ENCODE assay signal across 21 mouse cellular contexts in the genomic region with DNA sequence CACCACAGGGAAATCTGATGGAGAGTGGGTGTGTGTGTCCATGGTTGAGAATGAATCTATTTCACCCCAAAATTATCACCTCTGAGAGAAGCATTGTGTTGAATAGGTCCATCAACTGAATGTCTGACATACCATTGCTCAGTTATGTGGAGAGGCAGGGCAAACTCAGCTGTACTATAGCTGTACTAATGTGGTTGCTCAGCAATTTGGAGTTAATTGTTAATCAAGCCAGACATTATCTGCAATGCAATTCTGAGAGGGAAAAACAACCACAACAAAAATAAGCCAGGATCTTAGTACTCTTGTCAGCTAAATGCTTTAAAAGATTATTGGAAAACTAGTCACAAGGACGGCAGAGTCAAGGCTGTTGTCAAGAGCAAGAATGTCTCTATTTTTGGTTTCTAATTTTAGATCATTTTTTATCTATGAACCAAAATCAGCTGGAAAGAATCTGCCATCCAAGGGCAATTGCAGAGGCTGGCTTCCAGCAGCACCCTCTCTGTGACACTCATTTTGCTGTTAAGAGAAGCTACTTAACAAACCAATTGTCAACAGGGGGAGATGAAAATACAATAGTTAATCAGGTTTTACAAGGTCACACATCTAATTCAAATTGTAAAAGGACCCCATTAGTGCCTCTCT.
DNase-seq lines count a peak whose midpoint lies in the region; ATAC-seq lines count a peak whose summit lies in the region.
"Had no signal": no experiment of that assay in that cellular context is flagged by ENCODE, and none has a peak within 500 bp of the region (broad histone marks: within the 10 kb centered on the region; RNA-seq: fewer than 3 reads in every experiment).

No protein-coding gene starts in this region.

- ATAC-seq in heart, embryonic 14.5 days (ENCODE audit: insufficient number of reproducible peaks, insufficient read depth, low FRiP score, low read depth), result no peak
- ATAC-seq in cerebellum, adult (ENCODE audit: insufficient number of reproducible peaks, low FRiP score, low TSS enrichment), result no peak
- ATAC-seq: intestine, embryonic 16.5 days had no signal

- no peaks in the 10 kb centered on the region for H3K9me3 ChIP-seq in heart, embryonic 14.5 days (ENCODE audit: control insufficient read depth, low read length)
- H3K9me3 ChIP-seq in heart, embryonic 10.5 days, result no peaks in the 10 kb centered on the region
- H3K9me3 ChIP-seq: liver, embryonic 13.5 days; lung, embryonic 15.5 days; neural tube, embryonic 13.5 days had no signal

- H3K36me3 ChIP-seq in heart, embryonic 14.5 days (ENCODE audit: control insufficient read depth, insufficient read depth, low read length), result no peaks in the 10 kb centered on the region
- no peaks in the 10 kb centered on the region for H3K36me3 ChIP-seq in heart, embryonic 10.5 days
- H3K36me3 ChIP-seq: liver, embryonic 13.5 days; lung, embryonic 15.5 days; neural tube, embryonic 13.5 days had no signal

- H3K4me3 ChIP-seq in heart, embryonic 14.5 days (ENCODE audit: control insufficient read depth in 1 of 2, insufficient read depth in 1 of 2, low read depth in 1 of 2, low read length in 2 of 2), result no peak overlapping the region
- H3K4me3 ChIP-seq in heart, embryonic 10.5 days, result no peak overlapping the region
- H3K4me3 ChIP-seq: erythroblast, embryonic 14.5 days; liver, embryonic 13.5 days; lung, embryonic 15.5 days; neural tube, embryonic 13.5 days had no signal

- DNase-seq in adrenal gland, adult 2 months, result peak; percentile 52
- DNase-seq in adrenal gland, adult 18-20 months (ENCODE audit: low spot score in 2 of 2), result no peak
- DNase-seq in heart, embryonic 10.5 days (ENCODE audit: low spot score), result no peak
- peak; percentile 8 for DNase-seq in ovary, adult 18-20 months (ENCODE audit: low spot score)
- no peak for DNase-seq in ovary, postnatal 14 days (ENCODE audit: low spot score)
- DNase-seq in telencephalon, adult 2 months (ENCODE audit: low read depth, low spot score), result peak; percentile 8
- DNase-seq: cerebellum, adult 11-12 months; cerebellum, postnatal 36 days; layer of hippocampus, adult 9-11 months; liver, embryonic 13.5 days; thymus, postnatal 4 days had no signal

- H3K9ac ChIP-seq in heart, embryonic 14.5 days (ENCODE audit: low read length), result no peak overlapping the region
- H3K9ac ChIP-seq: hindbrain, embryonic 14.5 days; liver, embryonic 13.5 days; lung, embryonic 15.5 days; neural tube, embryonic 13.5 days had no signal

- H3K4me1 ChIP-seq in heart, embryonic 14.5 days (ENCODE audit: control insufficient read depth in 2 of 2, insufficient read depth in 2 of 2, low read length in 2 of 2), result peaks cover 0 to 7% of the 10 kb centered on the region in 2 experiments; a peak in 1 of 4 replicates
- no peaks in the 10 kb centered on the region for H3K4me1 ChIP-seq in heart, embryonic 10.5 days
- H3K4me1 ChIP-seq: liver, embryonic 13.5 days; lung, embryonic 15.5 days; neural tube, embryonic 13.5 days had no signal

- no peaks in the 10 kb centered on the region for H3K27me3 ChIP-seq in heart, embryonic 14.5 days (ENCODE audit: control insufficient read depth, insufficient read depth, low read length)
- H3K27me3 ChIP-seq in heart, embryonic 10.5 days (ENCODE audit: insufficient read depth, poor library complexity, severe bottlenecking), result no peaks in the 10 kb centered on the region
- H3K27me3 ChIP-seq: liver, embryonic 13.5 days; lung, embryonic 15.5 days; neural tube, embryonic 13.5 days had no signal

- H3K4me2 ChIP-seq in heart, embryonic 14.5 days (ENCODE audit: low read length), result peak overlapping the region; percentile 18; the same call in 1 of the 2 replicates
- H3K4me2 ChIP-seq: hindbrain, embryonic 14.5 days; liver, embryonic 13.5 days; lung, embryonic 15.5 days; midbrain, embryonic 11.5 days; neural tube, embryonic 13.5 days had no signal

- 18% methylated on average over 1 of the region's 1 CpGs for WGBS in heart, embryonic 14.5 days
- WGBS in heart, embryonic 10.5 days, result 48% methylated on average over 1 of the region's 1 CpGs

- 0 out of 4 replicates have a peak overlapping the region, but pooled peaks of 1 of the 2 experiments have one; percentile 9 for H3K27ac ChIP-seq in heart, embryonic 14.5 days (replicated peaks in 1 of 2; ENCODE audit: control insufficient read depth in 1 of 2, insufficient read depth in 1 of 2, low read depth in 2 of 2, low read length in 2 of 2)
- H3K27ac ChIP-seq in heart, embryonic 10.5 days, result no peak overlapping the region
- H3K27ac ChIP-seq: hindbrain, embryonic 14.5 days; liver, embryonic 13.5 days; lung, embryonic 15.5 days; macrophage; neural tube, embryonic 13.5 days; stomach, postnatal 0 days had no signal

Comparison
In these comparisons a context has a peak if more than half of its experiments do, and no peak if none do; other contexts are left out.
1. DNase-seq: peak in adrenal gland, adult 2 months (single experiment), ovary, adult 18-20 months (single experiment) and telencephalon, adult 2 months (single experiment); none in adrenal gland, adult 18-20 months (0 of 2), heart, embryonic 10.5 days (single experiment) and ovary, postnatal 14 days (single experiment).